Mouse (Mus musculus) A20 (cell line): ENCODE measurements around the gene Gm13696.
"Not testable (repeated sequence)": the region's sequence is repeated elsewhere in the genome, so short reads cannot be mapped to it uniquely, and the experiment has no call there.

ENCODE experiments used
- DNase-seq: peaks from one replicate; pipeline ENCODE4 v3.0.0-alpha.2; 2011; ENCODE audit warnings: low read depth, low spot score

Gm13696 gene

DNA sequence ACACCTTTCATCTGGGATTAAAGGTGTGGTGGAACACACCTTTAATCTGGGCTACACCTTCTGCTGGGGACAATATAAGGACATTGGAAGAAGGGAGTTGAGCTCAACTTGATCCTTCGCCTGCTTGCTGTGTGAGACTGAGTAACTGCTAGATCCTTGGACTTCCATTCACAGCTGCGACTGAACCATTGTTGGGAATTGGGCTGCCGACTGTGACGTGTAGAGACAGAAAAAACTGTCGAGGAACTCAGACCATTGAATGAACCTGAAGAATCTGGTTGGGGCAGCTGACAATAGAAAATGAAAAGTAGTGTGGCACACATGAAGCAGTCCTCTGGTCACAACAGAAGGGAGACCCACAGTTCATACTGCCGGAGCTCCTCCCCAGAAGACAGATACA is at the start of gene Gm13696:
Gm13696 (plus strand) TSS at position 301 of the 400 bp plus-strand sequence.
- not testable (repeated sequence) for DNase-seq

DNA sequence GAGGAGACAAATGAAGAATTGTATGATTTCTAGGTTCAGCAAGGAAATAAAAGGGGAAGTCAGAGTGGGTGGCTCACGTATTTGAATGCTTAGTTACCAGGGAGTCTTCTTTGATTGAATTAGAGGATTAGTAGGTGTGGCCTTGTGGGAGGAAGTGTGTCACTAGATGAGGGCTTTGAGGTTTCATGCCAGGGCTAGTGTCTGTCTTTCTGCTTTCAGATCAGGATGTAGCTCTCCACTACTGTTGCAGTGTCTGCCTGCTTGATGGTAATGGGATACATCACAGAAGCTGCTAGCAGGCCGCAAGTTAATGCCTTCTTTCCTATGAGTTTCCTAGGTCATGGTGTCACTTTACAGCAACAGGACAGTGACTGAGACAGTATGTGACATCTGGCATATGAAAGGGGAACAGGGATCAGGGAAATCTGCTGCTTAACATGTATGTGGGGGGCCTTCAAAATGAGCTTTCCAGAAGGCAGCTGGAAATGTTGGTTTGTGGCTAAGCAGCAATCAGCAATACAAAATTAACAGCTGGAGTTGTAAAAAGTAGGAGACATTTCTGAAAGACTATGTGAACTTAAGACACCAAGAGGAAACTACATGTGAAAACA is 43.3 kb upstream of the Gm13696 start:
- DNase-seq, result peak; percentile 55

DNA sequence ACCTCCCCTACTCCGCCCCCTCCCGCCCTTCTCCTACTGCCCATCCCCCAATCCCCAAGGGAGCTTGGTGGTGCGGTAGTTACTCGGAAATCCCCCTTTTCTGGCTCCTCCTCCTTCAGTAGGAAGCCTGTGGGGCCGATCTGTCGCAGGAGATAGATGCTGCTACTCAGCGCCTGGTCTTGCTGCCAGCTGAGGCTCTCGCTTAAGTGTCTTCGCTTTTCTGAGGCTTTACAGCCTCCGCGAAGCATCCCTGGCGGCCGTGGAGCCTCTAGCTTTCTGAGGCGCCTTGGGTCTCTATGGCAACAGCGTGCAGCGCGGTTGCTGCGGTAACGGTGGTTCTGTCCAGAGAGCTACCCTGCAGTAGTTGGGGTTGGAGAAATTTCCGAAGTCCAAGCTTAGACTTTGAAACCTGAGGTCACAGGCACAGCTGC is 32.0 kb upstream of the Gm13696 start, which contains the start of gene Zswim2:
Zswim2 (minus strand) TSS at position 298 of the 431 bp plus-strand sequence.
- no peak for DNase-seq

DNA sequence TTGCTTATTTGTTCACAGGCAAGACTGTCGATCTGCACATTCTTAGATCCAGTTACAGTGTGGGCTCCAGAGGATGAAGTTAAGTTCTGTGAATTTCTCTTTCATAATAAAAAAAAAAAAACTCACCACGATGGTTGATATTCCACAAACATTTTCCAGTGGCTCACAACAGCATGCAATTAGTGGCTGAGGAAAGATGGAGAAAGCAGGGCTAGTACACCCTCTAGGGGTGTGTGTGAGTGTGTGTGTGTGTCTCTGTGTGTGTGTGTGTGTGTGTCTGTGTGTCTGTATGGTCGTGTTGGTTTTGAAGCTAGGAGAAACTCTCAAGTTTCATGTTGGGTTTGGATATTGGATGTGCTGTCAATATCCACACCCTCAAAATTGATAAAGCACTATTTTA is 31.5 kb upstream of the Gm13696 start:
- DNase-seq, result no peak

DNA sequence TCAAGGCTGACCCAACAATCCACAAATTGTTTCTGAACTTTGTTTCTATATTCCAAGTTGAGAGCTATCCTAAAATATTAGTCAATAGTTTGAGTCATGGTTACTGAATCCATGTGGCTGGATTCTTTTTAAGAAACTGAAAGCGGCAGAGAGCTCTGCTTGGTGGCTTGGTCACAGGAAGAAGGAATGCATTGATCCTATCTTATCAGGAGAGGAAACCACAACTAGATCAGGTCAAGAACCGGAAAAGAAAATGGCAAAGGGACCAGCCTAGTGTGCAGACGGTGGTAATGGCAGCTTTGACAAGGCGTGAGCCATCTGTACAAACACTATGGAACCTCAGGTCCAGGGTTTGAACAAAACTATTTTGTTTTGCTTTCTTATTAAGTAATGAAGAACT is 31.1 kb upstream of the Gm13696 start:
- no peak for DNase-seq

DNA sequence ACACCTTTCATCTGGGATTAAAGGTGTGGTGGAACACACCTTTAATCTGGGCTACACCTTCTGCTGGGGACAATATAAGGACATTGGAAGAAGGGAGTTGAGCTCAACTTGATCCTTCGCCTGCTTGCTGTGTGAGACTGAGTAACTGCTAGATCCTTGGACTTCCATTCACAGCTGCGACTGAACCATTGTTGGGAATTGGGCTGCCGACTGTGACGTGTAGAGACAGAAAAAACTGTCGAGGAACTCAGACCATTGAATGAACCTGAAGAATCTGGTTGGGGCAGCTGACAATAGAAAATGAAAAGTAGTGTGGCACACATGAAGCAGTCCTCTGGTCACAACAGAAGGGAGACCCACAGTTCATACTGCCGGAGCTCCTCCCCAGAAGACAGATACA is 17.5 kb upstream of the Gm13696 start, which contains the start of gene Gm13698:
Gm13698 (plus strand) TSS at position 301 of the 400 bp plus-strand sequence.
- not testable (repeated sequence) for DNase-seq

DNA sequence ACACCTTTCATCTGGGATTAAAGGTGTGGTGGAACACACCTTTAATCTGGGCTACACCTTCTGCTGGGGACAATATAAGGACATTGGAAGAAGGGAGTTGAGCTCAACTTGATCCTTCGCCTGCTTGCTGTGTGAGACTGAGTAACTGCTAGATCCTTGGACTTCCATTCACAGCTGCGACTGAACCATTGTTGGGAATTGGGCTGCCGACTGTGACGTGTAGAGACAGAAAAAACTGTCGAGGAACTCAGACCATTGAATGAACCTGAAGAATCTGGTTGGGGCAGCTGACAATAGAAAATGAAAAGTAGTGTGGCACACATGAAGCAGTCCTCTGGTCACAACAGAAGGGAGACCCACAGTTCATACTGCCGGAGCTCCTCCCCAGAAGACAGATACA is 11.7 kb upstream of the Gm13696 start, which contains the start of gene Gm13693:
Gm13693 (plus strand) TSS at position 301 of the 400 bp plus-strand sequence.
- not testable (repeated sequence) for DNase-seq

DNA sequence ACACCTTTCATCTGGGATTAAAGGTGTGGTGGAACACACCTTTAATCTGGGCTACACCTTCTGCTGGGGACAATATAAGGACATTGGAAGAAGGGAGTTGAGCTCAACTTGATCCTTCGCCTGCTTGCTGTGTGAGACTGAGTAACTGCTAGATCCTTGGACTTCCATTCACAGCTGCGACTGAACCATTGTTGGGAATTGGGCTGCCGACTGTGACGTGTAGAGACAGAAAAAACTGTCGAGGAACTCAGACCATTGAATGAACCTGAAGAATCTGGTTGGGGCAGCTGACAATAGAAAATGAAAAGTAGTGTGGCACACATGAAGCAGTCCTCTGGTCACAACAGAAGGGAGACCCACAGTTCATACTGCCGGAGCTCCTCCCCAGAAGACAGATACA is 5.9 kb upstream of the Gm13696 start, which contains the start of gene Gm13695:
Gm13695 (plus strand) TSS at position 301 of the 400 bp plus-strand sequence.
- DNase-seq, result not testable (repeated sequence)

DNA sequence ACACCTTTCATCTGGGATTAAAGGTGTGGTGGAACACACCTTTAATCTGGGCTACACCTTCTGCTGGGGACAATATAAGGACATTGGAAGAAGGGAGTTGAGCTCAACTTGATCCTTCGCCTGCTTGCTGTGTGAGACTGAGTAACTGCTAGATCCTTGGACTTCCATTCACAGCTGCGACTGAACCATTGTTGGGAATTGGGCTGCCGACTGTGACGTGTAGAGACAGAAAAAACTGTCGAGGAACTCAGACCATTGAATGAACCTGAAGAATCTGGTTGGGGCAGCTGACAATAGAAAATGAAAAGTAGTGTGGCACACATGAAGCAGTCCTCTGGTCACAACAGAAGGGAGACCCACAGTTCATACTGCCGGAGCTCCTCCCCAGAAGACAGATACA is 5.7 kb downstream of the Gm13696 start, which contains the start of gene Gm13694:
Gm13694 (plus strand) TSS at position 301 of the 400 bp plus-strand sequence.
- DNase-seq, result not testable (repeated sequence)

DNA sequence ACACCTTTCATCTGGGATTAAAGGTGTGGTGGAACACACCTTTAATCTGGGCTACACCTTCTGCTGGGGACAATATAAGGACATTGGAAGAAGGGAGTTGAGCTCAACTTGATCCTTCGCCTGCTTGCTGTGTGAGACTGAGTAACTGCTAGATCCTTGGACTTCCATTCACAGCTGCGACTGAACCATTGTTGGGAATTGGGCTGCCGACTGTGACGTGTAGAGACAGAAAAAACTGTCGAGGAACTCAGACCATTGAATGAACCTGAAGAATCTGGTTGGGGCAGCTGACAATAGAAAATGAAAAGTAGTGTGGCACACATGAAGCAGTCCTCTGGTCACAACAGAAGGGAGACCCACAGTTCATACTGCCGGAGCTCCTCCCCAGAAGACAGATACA is 11.5 kb downstream of the Gm13696 start, which contains the start of gene Gm13697:
Gm13697 (plus strand) TSS at position 301 of the 400 bp plus-strand sequence.
- not testable (repeated sequence) for DNase-seq

DNA sequence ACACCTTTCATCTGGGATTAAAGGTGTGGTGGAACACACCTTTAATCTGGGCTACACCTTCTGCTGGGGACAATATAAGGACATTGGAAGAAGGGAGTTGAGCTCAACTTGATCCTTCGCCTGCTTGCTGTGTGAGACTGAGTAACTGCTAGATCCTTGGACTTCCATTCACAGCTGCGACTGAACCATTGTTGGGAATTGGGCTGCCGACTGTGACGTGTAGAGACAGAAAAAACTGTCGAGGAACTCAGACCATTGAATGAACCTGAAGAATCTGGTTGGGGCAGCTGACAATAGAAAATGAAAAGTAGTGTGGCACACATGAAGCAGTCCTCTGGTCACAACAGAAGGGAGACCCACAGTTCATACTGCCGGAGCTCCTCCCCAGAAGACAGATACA is 17.3 kb downstream of the Gm13696 start, which contains the start of gene Gm13691:
Gm13691 (plus strand) TSS at position 301 of the 400 bp plus-strand sequence.
- not testable (repeated sequence) for DNase-seq

DNA sequence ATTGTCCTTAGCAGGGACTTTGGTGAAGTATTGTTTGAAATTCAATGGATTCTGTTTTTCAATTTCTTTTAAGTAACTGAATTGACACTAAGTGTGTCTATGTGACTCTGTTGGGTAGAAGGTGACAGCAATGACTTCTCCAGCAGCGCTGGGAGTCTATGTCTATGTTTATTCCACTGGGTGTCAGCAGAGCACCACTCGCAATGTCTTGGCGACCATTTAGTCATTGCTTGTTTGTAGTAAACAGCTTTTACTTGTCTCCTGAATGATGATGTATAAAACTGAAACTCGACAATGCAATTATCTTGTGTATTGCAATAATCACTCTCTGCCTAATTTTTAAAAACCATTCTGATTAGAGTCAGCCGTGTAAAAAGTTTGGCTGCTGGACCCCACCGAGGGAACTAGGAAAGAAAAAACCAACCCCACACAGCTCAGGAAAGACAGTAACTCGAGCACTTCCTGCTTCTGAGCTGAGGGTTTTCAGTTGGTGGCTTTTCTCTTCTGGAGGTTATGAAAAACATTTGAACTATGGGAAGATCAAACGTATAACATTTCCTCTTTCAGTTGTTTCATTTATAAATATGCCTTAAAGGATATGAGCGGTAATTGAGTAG is 20.8 kb downstream of the Gm13696 start:
- peak; percentile 84 for DNase-seq

DNA sequence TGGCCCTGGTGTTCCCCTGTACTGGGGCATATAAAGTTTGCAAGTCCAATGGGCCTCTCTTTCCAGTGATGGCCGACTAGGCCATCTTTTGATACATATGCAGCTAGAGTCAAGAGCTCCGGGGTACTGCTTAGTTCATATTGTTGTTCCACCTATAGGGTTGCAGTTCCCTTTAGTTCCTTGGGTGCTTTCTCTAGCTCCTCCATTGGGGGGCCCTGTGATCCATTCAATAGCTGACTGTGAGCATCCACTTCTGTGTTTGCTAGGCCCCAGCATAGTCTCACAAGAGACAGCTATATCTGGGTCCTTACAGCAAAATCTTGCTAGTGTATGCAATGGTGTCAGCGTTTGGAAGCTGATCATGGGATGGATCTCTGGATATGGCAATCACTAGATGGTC is 21.6 kb downstream of the Gm13696 start:
- not testable (repeated sequence) for DNase-seq

DNA sequence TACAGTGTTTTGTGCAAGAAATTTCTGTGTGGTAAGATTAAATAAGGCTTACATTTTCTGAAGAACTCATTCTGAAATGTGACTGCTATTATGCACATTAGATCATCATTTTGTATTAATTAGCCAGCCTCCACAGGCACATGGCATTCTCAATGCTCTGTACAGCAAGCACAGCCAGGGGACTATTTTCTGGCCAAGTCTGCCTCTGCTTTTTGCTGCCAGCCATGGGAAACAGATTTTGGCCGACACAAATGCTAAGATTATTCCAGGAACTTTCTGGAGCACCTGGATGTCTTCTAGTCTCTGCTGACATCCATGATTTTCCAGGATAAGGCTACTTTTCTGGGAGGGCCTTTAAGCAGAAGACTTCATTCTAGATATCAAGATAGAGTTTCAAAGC is 36.0 kb downstream of the Gm13696 start:
- no peak for DNase-seq

DNA sequence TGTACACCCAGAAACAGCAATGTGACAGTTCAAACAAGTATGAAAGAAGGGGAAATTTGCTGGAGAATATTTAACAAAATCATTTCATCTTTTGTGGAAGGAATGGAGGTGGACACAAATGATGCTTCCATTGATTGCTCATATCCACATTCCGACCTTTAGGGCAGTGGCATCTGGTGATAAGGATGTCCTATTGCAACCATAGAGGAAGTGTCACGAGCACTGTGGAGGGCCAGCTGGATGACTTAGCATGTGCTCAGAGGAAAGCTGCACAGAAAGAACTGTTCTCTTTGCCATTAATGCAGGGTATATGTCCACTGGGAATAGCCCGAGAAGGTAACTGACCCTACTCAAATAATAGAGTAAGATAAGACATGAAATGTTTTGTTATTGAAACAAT is 36.9 kb downstream of the Gm13696 start:
- no peak for DNase-seq

DNA sequence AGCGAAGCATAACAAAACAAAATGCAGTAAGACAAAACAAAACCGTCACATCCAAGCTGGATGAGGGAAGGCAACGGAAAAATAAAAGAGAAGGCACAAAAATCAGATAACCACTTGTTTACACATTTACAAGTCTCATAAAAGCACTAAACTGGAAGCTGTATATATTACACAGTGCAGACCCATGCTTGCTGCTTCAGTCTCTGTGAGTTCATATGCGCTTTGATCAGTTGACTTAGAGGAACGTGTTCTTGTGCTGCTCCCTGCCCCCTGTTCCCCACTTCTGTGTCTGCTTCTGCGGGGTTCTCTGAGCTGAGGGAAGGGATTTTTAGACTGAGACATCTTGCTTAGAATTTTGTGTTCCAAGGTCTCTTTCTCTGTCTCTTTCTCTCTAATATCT is 41.6 kb downstream of the Gm13696 start:
- DNase-seq, result no peak

DNA sequence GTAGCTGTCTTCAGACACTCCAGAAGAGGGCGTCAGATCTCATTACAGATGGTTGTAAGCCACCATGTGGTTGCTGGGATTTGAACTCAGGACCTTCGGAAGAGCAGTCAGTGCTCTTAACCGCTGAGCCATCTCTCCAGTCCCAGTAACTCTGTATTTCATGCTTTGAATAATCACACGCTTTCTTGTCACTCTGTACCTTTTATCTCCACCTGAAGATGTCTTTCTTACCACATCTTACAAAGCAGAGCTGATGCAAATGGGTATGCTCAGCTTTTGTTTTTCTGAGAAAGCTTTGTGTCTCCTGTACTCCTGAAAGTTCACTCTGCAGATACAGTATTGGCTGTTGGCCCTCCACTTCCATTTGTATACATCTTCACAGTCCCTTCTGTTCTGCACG is 43.4 kb downstream of the Gm13696 start:
- not testable (repeated sequence) for DNase-seq

DNA sequence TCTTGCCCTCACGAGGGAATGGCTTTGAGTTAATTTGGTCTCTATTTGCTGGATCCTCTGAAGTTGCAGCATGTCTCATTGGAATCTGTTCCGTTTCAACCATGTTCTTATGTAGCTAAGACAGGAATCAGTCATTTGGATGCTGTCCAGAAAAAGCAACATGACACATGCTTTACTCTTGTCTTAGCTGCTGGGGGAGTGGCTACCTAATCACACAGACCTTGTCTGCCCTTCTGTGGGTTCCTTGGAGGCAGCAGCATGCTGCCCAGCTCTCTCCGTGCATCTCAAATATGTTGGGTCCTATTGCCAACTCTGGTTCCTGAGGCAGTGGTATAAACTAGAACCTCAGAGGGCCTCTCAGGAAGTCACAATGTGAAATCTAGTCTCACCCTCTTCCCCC is 45.4 kb downstream of the Gm13696 start:
- no peak for DNase-seq

DNA sequence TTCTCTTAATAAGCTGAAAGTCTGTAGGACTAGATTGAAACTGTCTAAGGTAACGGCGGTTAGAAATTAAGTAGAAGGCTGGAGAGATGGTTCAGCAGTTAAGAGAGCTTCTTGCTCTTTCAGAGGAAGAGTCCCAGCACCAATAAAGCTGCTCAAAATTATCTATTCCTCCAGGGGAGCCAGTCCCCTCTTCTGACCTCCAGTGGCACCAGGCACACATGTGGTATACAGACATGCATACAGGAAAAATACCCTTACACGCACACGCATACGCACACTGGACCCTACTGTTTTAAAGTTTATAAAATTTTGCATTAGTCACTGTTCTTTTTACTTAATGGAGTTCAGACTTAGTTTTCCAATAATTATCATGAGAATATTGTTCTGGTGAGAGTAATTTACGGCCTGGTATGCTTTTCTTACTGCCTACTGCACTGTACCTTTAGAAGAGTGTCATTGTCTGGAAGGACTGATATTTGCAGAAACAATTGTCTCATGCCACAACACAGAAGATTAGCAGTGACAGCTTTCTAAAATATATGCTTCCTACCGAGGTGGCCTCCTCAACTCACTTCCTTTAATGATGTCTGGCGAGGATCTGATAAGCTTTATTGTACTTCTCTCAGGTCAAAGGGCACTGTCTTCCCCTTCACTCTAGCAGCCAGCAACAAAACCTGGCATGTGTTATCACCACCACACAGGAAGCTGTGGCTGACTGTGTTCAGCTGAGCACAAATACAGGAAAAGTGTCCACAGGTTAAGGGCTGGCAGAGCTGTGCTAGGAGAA is 46.8 kb downstream of the Gm13696 start:
- DNase-seq, result no peak

DNA sequence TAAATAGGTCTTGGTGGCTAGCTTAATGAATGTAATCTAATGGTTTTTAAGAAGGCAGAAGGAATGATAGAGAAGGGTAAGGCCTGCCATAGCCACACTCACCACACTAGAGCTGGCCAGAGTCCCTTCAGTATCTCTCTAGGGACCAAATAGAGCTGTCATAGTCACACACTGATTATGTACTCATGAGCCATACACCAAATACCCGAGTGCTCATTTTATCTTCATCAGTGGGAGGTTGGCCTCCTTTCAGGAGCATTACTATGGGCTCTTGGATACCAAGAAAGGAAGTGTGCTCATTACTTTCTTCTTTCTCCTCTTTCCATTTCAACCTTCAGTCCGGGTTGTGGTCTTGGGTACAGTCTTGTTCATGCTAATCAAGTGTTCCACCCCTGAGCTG is 49.0 kb downstream of the Gm13696 start:
- DNase-seq, result no peak

DNA sequence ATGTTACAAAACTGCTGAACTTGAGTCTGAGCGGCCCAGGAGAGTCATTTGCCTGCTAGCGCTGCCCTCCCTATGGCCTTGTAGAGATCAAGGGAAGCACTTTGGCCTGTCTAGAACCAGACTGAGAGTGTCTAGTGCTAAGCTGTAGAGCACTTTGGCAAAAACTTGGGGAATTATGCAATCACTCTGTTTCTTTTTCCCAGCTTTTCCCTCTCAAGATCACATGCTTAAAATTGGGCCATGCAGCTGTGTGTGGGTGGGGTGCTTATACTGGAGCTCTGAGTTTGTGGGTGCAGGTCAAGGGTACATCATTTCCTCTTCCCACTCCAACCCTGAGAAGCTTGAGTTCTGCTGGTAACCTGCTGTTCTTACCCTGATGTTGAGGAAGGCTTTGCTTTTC is 50.0 kb downstream of the Gm13696 start:
- no peak for DNase-seq

DNA sequence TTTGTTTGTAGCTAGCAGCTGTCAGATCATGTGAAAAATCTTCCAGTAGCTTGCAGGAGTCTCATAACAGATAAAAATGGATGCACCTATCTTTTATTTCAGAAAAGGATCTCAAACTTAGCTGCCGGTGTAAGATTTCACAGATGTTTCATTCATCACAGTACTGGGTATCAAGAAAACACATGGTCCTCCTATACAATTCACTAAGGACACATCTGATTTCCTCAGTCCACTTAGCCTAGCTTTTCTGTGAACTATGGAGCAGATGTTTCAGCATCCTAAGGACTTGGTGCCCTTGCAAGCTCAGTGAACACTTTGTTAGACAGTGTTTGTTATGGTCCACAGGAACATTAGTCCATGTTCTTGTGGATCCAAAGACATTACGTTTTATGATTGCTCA is 50.4 kb downstream of the Gm13696 start:
- DNase-seq, result no peak
